Mouse (Mus musculus) heart, adult 18-20 months (tissue): Measurements from ENCODE around the gene Odf3l2. TPM values are rescaled to one million over a fixed set of nuclear protein-coding genes. Genes with fewer than 3 reads are reported as not detected.
A peak's percentile ranks its signal among the peaks of the same experiment; 100 is the strongest.

ENCODE experiments used
- DNase-seq, 2 experiments: peaks; one replicate each; pipeline ENCODE4 v3.0.0; 2021 to 2022; ENCODE audit warnings: mixed read lengths in 1 of 2
- total RNA-seq, 2 experiments: library from RNA; stranded (reverse); gene quantifications; 2 replicates each; pipeline ENCODE4 v1.2.3; 2021

Gene Odf3l2
- total RNA-seq, 2 experiments from 2014 or later: not detected

- no peak for DNase-seq
Observed at GRCm38 (mm10) chr10:79670071-79670888, 24.7 kb upstream of the Odf3l2 start.

DNA sequence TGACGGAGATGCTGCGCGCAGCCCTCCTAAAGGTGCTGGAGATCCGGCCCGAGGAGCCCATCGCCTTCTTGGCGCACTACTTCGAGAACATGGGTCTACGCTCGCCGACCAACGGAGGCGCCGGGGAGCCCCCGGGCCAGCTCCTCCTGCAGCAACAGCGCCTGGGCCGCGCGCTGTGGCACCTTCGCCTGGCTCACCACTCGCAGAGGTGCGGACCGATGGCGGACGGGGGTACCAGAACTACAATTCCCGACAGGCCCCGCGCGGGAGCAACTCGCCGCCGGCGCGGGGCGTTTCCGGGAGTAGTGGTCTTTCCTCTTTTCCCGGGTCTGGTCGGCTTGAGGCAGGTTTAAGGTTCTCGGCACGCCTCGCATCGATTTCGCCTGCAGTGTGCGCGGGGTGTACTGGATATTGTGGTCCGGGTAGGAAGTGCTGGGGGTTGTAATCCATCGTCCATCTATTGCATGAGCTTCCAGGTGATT, 24.1 kb upstream of the Odf3l2 start:
- peak; percentile 75 to 87 for DNase-seq

GRCm38 (mm10) chr10:79668771-79669575, 23.4 kb upstream of the Odf3l2 start, which contains the start of gene Tpgs1:
TSS of gene Tpgs1 (plus strand) at chr10:79669369.
- peak; percentile 92 to 95 for DNase-seq

DNA sequence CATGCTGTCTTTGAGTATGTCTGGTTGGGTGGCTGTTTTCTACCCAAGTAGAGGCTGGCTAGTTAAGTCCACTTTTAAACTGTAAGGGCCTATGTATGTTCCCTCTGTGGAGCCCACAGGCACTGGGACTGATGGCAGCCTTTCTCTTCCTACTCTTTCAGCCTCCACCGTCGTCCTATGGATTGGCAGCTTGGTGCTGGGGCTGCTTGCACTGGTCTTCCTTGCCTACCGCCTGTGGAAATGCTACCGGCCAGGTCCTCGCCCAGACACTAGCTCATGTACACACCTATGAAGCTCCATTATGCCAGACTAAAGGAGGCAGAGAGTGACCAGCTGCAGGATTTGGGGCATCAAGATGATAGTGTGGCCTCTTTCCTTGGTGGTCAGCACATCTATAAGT, 22.5 kb upstream of the Odf3l2 start:
- DNase-seq: no peak

DNA sequence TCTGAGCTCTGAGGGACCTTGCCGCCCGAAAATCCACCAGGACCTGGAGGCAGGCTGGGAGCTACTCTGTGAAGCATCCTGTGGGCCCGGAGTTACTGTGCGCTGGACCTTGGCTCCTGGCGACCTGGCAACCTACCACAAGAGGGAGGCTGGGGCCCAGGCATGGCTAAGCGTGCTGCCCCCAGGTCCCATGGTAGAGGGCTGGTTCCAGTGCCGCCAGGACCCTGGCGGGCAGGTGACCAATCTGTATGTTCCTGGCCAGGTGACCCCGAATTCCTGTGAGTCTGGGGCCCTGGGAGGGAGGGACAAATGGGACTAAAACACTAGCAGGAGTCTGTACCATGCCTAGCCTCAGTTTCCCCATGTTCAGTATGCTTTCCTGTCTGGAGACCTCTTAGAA, 21.0 kb upstream of the Odf3l2 start:
- no peak for DNase-seq

DNA sequence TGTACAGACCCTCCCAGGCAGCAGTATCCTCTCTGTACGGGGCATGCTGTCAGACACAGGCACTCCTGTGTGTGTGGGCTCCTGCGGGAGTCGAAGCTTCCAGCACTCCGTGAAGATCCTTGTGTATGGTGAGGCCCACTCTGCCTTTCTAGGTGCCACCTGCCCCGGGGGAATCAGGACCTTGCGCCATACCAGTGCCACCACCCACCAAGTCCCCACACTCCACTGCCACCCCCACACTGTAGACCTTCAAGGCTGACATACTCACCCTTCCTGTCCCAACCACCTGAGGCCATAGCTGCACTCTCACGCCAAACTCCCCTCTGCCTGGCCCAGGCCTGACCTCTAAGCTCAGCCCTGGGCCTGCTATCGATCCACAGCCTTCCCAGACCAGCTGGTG, 19.5 kb upstream of the Odf3l2 start:
- no peak for DNase-seq

GRCm38 (mm10) chr10:79664131-79664665, 18.7 kb upstream of the Odf3l2 start, which contains the start of gene Madcam1:
TSS of gene Madcam1 (plus strand) at chr10:79664559.
- peak in 1 of 2 experiments; percentile 75 for DNase-seq

DNA sequence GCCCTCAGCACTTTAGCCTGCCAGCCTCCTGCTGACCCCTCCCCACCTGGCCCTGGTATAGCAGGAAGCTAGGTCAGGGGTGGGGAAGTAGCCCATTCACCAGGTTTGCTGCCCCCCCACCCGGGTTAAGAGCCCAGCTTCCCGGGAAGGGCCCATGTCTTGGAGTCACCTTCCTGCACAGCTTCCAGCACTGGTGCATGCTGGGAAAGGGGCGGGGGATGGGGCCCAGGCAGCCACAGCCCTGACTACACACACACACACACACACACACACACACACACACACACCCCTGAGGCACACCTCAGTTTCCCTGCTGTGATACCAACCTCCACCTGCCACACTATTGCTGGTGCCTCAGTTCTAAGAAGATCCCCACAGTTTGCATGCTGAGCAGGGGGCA, 16.3 kb upstream of the Odf3l2 start:
- DNase-seq: no peak

DNA sequence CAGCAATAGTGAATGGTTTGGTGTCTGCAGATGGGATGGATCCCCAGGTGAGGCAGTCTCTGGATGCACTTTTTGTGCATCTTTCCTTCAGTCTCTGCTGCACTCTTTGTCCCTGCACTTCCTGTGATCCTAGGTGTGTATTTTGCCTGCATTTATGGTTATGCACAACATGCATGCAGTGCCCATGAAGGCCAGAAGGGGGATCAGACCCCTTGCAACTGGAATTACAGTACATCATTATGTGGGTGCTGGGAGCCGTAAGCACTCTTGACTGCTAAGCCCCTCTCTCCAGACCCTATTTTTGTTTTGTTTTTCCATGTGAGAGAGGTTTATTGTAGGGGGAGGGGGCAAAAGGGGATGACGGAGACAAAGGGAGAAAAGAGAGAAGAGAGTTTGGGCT, 14.8 kb upstream of the Odf3l2 start:
- DNase-seq: no peak

- no peak for DNase-seq
Observed at GRCm38 (mm10) chr10:79658829-79659228, 13.3 kb upstream of the Odf3l2 start.

DNA sequence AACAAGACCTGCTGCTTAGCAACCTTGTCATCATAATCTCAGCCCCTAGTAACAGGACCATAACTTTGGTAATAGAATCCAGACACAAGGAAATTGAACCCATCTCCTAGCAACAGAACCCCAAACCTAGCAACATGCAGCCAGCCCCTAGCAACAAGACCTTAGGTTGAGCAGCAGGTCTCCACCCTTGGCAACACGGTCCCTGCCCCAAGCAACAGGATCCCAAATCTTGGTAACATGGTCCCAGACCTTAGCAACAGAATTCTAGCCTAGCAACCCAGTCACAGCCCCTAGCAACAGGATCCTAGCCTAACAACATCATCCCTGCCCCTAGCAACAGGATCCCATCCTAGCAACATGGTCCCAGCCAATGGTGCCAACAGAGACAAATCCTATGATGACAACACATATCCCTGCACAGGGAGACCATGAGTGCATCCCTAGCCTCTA, 9.4 kb upstream of the Odf3l2 start:
- DNase-seq: no peak

- DNase-seq: peak; percentile 45 to 70
Observed at GRCm38 (mm10) chr10:79652789-79653188, 7.3 kb upstream of the Odf3l2 start.

- peak; percentile 50 to 86 for DNase-seq
Observed at GRCm38 (mm10) chr10:79649070-79649751, 3.7 kb upstream of the Odf3l2 start.

- peak; percentile 44 to 58 for DNase-seq
Observed at GRCm38 (mm10) chr10:79638486-79639204, 6.9 kb downstream of the Odf3l2 start.

DNA sequence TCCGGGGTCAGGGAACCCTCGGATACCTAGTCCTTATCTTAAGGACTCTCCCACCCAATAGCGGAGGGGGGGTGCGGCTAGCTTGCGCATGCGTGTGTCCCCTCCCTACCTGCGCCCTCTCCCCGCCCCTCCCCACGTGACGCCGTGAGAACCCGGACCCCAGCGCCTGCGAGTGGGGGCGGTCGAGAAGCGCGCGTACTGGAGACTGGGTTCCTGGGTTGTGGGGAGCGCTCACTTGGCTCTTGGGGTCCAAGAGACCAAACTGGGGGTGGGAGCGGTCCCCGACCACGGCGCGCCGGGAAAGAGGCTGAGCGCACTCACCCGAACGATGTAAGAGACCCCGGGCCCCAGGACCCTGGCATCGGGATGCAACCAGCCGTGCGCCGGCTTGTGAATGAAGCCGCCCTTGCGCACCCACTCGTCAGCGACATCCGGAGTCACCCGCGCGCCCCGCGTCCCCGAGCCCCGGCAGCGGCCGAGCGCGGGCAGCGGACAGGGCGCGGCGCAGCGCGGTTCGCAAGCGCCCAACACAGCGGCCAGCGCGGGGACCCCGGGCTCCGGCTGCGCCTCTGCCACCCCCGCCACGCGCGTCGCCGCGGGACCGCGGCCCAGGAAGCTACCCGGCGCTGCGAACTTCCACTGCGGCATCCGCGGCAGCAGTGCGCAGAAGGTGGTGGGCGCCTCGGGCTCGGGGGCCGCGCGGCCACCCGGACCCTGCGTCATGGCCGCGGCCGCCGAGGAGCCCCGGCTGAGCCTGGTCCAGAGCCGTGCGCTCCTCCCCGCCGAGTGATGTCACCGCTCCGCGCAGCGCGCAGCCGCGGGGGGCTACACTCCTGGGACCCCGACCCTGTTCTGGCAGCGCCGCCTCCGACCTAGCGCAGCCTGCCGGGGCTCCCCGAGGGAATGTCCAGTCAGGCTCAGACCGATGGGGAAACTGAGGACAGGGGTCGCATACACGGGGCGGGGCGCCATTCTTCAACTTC, 8.1 kb downstream of the Odf3l2 start, which contains the start of gene Shc2:
Gene Shc2, minus strand, starts transcription at position 791 of the 983 bp plus-strand sequence.
- DNase-seq: peak; percentile 21 to 44

- DNase-seq: no peak
Observed at GRCm38 (mm10) chr10:79636287-79636686, 9.3 kb downstream of the Odf3l2 start.

DNA sequence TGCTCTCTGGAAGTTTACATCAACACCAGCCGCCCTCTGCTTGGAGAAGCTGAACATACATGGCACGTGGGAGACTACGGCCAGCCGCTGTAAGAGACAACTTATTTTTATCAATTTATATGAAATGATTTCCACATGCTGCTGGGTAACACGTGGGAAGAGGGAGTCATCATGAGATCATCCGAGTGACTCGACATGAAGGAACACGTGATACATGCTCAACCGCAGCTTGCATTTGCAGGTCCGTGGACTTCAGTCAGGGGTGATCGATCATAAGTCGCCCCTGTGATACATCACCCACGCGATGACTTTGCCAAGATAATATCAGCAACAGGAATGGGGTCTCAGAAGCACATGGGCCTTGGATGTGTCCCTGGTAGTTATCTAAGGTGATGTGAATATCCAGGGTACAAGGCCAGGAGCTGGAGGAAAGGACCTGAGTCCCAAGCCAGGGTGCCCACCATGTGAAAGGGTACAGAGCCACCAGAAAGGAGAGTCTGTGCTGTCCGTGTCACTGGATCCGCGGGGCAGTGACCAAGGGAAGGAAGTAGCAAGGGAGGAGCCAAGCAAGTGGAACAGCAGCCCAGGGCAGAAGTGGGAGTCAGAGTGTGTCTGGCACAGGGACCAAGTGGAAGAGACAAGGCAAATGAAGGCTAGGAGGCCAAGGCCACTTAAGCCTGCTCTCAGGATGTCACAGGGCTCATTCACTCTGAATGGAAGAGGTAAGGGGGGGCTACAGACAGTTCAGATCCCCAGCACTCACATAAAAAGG, 12.3 kb downstream of the Odf3l2 start:
- no peak for DNase-seq

GRCm38 (mm10) chr10:79631432-79631831, 14.1 kb downstream of the Odf3l2 start:
- DNase-seq: no peak

- no peak for DNase-seq
Observed at GRCm38 (mm10) chr10:79628377-79628776, 17.2 kb downstream of the Odf3l2 start.
